ENCODE assay signal across 29 mouse cellular contexts in genomic region chr1:54846346-54847000, GRCm38 (mm10).
DNase-seq lines count a peak whose midpoint lies in the region; ATAC-seq lines count a peak whose summit lies in the region.
"Had no signal": no experiment of that assay in that cellular context is flagged by ENCODE, and none has a peak within 500 bp of the region (broad histone marks: within the 10 kb centered on the region; RNA-seq: fewer than 3 reads in every experiment).

No protein-coding gene starts in this region.

- H3K9me3 ChIP-seq in forebrain, embryonic 11.5 days (ENCODE audit: control insufficient read depth, low read length), result no peaks in the 10 kb centered on the region
- H3K9me3 ChIP-seq in forebrain, embryonic 13.5 days (replicated peaks), result no peaks in the 10 kb centered on the region
- H3K9me3 ChIP-seq in limb, embryonic 13.5 days, result no peaks in the 10 kb centered on the region
- H3K9me3 ChIP-seq in heart, embryonic 11.5 days (replicated peaks; ENCODE audit: control insufficient read depth, low read length), result no peaks in the 10 kb centered on the region
- no peaks in the 10 kb centered on the region for H3K9me3 ChIP-seq in midbrain, embryonic 11.5 days (ENCODE audit: control insufficient read depth, low read length)
- H3K9me3 ChIP-seq: hindbrain, embryonic 10.5 days; hindbrain, embryonic 15.5 days; midbrain, embryonic 10.5 days; neural tube, embryonic 12.5 days had no signal

- DNase-seq in forebrain, embryonic 11.5 days (ENCODE audit: low spot score), result peak; percentile 41
- DNase-seq in 416B (ENCODE audit: low read depth), result peak; percentile 68
- peak; percentile 36 for DNase-seq in adipocyte (ENCODE audit: low spot score)
- no peak for DNase-seq in heart, adult 9 months (ENCODE audit: low spot score in 2 of 2)
- no peak for DNase-seq in midbrain, embryonic 11.5 days (ENCODE audit: low spot score, missing footprints)
- DNase-seq: adrenal gland, postnatal 14 days; cerebellum, adult 11 months; cerebellum, adult 9-10 months; cerebellum, postnatal 36 days; heart, adult 2 months; heart, postnatal 14 days; liver; lung, embryonic 14.5 days; right cerebral cortex, postnatal 4 days; thymus, adult 18-20 months; thymus, postnatal 36 days had no signal

- no peaks in the 10 kb centered on the region for H3K36me3 ChIP-seq in forebrain, embryonic 11.5 days (ENCODE audit: control insufficient read depth, insufficient read depth, low read length)
- no peaks in the 10 kb centered on the region for H3K36me3 ChIP-seq in forebrain, embryonic 13.5 days (ENCODE audit: poor library complexity, severe bottlenecking)
- no peaks in the 10 kb centered on the region for H3K36me3 ChIP-seq in limb, embryonic 13.5 days
- no peaks in the 10 kb centered on the region for H3K36me3 ChIP-seq in heart, embryonic 11.5 days (ENCODE audit: control insufficient read depth, insufficient read depth, low read length)
- no peaks in the 10 kb centered on the region for H3K36me3 ChIP-seq in midbrain, embryonic 11.5 days (ENCODE audit: control insufficient read depth, insufficient read depth, low read length)
- H3K36me3 ChIP-seq: hindbrain, embryonic 10.5 days; hindbrain, embryonic 15.5 days; midbrain, embryonic 10.5 days; neural tube, embryonic 12.5 days had no signal

- H3K9ac ChIP-seq in forebrain, embryonic 11.5 days (ENCODE audit: low read length), result no peak overlapping the region
- no peak overlapping the region for H3K9ac ChIP-seq in forebrain, embryonic 13.5 days
- no peak overlapping the region for H3K9ac ChIP-seq in limb, embryonic 13.5 days
- H3K9ac ChIP-seq in heart, embryonic 11.5 days (ENCODE audit: low read depth, low read length), result no peak overlapping the region
- H3K9ac ChIP-seq in midbrain, embryonic 11.5 days (ENCODE audit: low read length), result no peak overlapping the region
- H3K9ac ChIP-seq: hindbrain, embryonic 15.5 days; liver, embryonic 14.5 days; lung, embryonic 14.5 days; neural tube, embryonic 12.5 days had no signal

- no peak overlapping the region for H3K4me3 ChIP-seq in forebrain, embryonic 11.5 days (ENCODE audit: low read depth, low read length)
- H3K4me3 ChIP-seq in forebrain, embryonic 13.5 days, result no peak overlapping the region
- H3K4me3 ChIP-seq in limb, embryonic 13.5 days, result no peak overlapping the region
- H3K4me3 ChIP-seq in heart, embryonic 11.5 days (ENCODE audit: low read depth, low read length), result no peak overlapping the region
- no peak overlapping the region for H3K4me3 ChIP-seq in midbrain, embryonic 11.5 days (ENCODE audit: low read depth, low read length)
- H3K4me3 ChIP-seq: heart, adult 2 months; hindbrain, embryonic 10.5 days; hindbrain, embryonic 15.5 days; midbrain, embryonic 10.5 days; myocyte; neural tube, embryonic 12.5 days had no signal

- H3K4me1 ChIP-seq in forebrain, embryonic 11.5 days (replicated peaks; ENCODE audit: control insufficient read depth, insufficient read depth, low read length), result no peaks in the 10 kb centered on the region
- peaks cover under 1% of the 10 kb centered on the region; the same call in 1 of the 2 replicates for H3K4me1 ChIP-seq in forebrain, embryonic 13.5 days
- peaks cover 65% of the 10 kb centered on the region for H3K4me1 ChIP-seq in limb, embryonic 13.5 days
- peaks cover 12% of the 10 kb centered on the region for H3K4me1 ChIP-seq in heart, embryonic 11.5 days (ENCODE audit: control insufficient read depth, insufficient read depth, low read length)
- H3K4me1 ChIP-seq in midbrain, embryonic 11.5 days (ENCODE audit: control insufficient read depth, insufficient read depth, low read length), result no peaks in the 10 kb centered on the region

- no peaks in the 10 kb centered on the region for H3K27me3 ChIP-seq in forebrain, embryonic 11.5 days (ENCODE audit: control insufficient read depth, insufficient read depth, low read length)
- H3K27me3 ChIP-seq in forebrain, embryonic 13.5 days, result no peaks in the 10 kb centered on the region
- H3K27me3 ChIP-seq in limb, embryonic 13.5 days, result no peaks in the 10 kb centered on the region
- no peaks in the 10 kb centered on the region for H3K27me3 ChIP-seq in heart, embryonic 11.5 days (ENCODE audit: control insufficient read depth, insufficient read depth, low read length)
- no peaks in the 10 kb centered on the region for H3K27me3 ChIP-seq in midbrain, embryonic 11.5 days (ENCODE audit: control insufficient read depth, insufficient read depth, low read length)
- H3K27me3 ChIP-seq: CH12.LX; hindbrain, embryonic 15.5 days; neural tube, embryonic 12.5 days had no signal

- ATAC-seq in forebrain, embryonic 11.5 days (replicated peaks; ENCODE audit: low FRiP score), result no peak
- no peak for ATAC-seq in forebrain, embryonic 13.5 days
- ATAC-seq in limb, embryonic 13.5 days (ENCODE audit: low FRiP score, low read depth), result peak; percentile 22; the same call in 1 of the 2 replicates
- ATAC-seq in heart, embryonic 11.5 days (replicated peaks; ENCODE audit: insufficient number of reproducible peaks, low FRiP score, low TSS enrichment), result no peak
- no peak for ATAC-seq in midbrain, embryonic 11.5 days (ENCODE audit: low FRiP score)
- ATAC-seq: forebrain, embryonic 16.5 days had no signal

- H3K27ac ChIP-seq in forebrain, embryonic 11.5 days (ENCODE audit: low read depth, low read length), result no peak overlapping the region
- H3K27ac ChIP-seq in forebrain, embryonic 13.5 days, result no peak overlapping the region
- peak overlapping the region; percentile 48; the same call in 1 of the 2 replicates for H3K27ac ChIP-seq in limb, embryonic 13.5 days
- H3K27ac ChIP-seq in heart, embryonic 11.5 days (ENCODE audit: low read depth, low read length), result no peak overlapping the region
- no peak overlapping the region for H3K27ac ChIP-seq in midbrain, embryonic 11.5 days (ENCODE audit: low read depth, low read length)
- H3K27ac ChIP-seq: heart, adult 2 months; hindbrain, embryonic 10.5 days; hindbrain, embryonic 15.5 days; kidney, postnatal 0 days; liver, embryonic 14.5 days; midbrain, embryonic 10.5 days; neural tube, embryonic 12.5 days; stomach, postnatal 0 days had no signal

- no peak overlapping the region for H3K4me2 ChIP-seq in forebrain, embryonic 11.5 days (ENCODE audit: low read depth, low read length, severe bottlenecking)
- no peak overlapping the region for H3K4me2 ChIP-seq in forebrain, embryonic 13.5 days
- H3K4me2 ChIP-seq in limb, embryonic 13.5 days (replicated peaks), result no peak overlapping the region
- no peak overlapping the region for H3K4me2 ChIP-seq in heart, embryonic 11.5 days
- no peak overlapping the region for H3K4me2 ChIP-seq in midbrain, embryonic 11.5 days
- H3K4me2 ChIP-seq: hindbrain, embryonic 15.5 days; lung, embryonic 14.5 days; neural tube, embryonic 12.5 days had no signal

- WGBS in forebrain, embryonic 11.5 days, result 78% methylated on average over 5 of the region's 5 CpGs
- 88% methylated on average over 5 of the region's 5 CpGs for WGBS in forebrain, embryonic 13.5 days
- 43% methylated on average over 5 of the region's 5 CpGs for WGBS in limb, embryonic 13.5 days
- 74% methylated on average over 5 of the region's 5 CpGs for whole genome bisulfite sequencing in heart, embryonic 11.5 days (ENCODE audit: insufficient replicate concordance)
- 80% methylated on average over 5 of the region's 5 CpGs for WGBS in midbrain, embryonic 11.5 days

Comparison
In these comparisons a context has a peak if more than half of its experiments do, and no peak if none do; other contexts are left out.
1. DNase-seq: peak in forebrain, embryonic 11.5 days (single experiment), 416B (single experiment) and adipocyte (single experiment); none in heart, adult 9 months (0 of 2) and midbrain, embryonic 11.5 days (single experiment).